ENCODE assay signal across 23 mouse cellular contexts in genomic region chr2:150967491-150967890, GRCm38 (mm10).
"Had no signal": no experiment of that assay in that cellular context is flagged by ENCODE, and none has a peak within 500 bp of the region (broad histone marks: within the 10 kb centered on the region; RNA-seq: fewer than 3 reads in every experiment).

No protein-coding gene starts in this region.

- H3K4me1 ChIP-seq: heart, embryonic 12.5 days; hindbrain, embryonic 13.5 days; hindbrain, embryonic 15.5 days; kidney, embryonic 15.5 days; limb, embryonic 13.5 days; limb, embryonic 15.5 days; liver, embryonic 12.5 days had no signal

- ATAC-seq: forebrain, postnatal 0 days; hindbrain, postnatal 0 days; intestine, embryonic 16.5 days; liver, embryonic 12.5 days had no signal

- H3K27ac ChIP-seq: hindbrain, embryonic 13.5 days; hindbrain, embryonic 15.5 days; hindbrain, postnatal 0 days; kidney, embryonic 15.5 days; kidney, postnatal 0 days; limb, embryonic 13.5 days; limb, embryonic 15.5 days; liver, embryonic 12.5 days had no signal

- H3K9me3 ChIP-seq: heart, embryonic 12.5 days; hindbrain, embryonic 13.5 days; hindbrain, embryonic 15.5 days; kidney, embryonic 15.5 days; limb, embryonic 13.5 days; limb, embryonic 15.5 days; liver, embryonic 12.5 days had no signal

- H3K27me3 ChIP-seq: heart, embryonic 12.5 days; hindbrain, embryonic 13.5 days; hindbrain, embryonic 15.5 days; kidney, embryonic 15.5 days; limb, embryonic 13.5 days; limb, embryonic 15.5 days; liver, embryonic 12.5 days had no signal

- H3K36me3 ChIP-seq: hindbrain, embryonic 15.5 days had no signal

- H3K4me2 ChIP-seq: heart, embryonic 12.5 days; hindbrain, embryonic 13.5 days; hindbrain, embryonic 15.5 days; kidney, embryonic 15.5 days; limb, embryonic 13.5 days; limb, embryonic 15.5 days; liver, embryonic 12.5 days had no signal

- H3K4me3 ChIP-seq: heart, embryonic 12.5 days; hindbrain, embryonic 13.5 days; hindbrain, embryonic 15.5 days; kidney, embryonic 15.5 days; limb, embryonic 13.5 days; limb, embryonic 15.5 days; liver, embryonic 12.5 days had no signal

- DNase-seq: forebrain, postnatal 0 days; gastrocnemius, postnatal 14 days; heart, adult 18-20 months; heart, postnatal 10 days; heart, postnatal 36 days; kidney, adult 11 months; kidney, adult 2 months; kidney, adult 9 months; kidney, postnatal 14 days; kidney, postnatal 36 days; layer of hippocampus, adult 9-11 months; layer of hippocampus, postnatal 36 days; left cerebral cortex, postnatal 4 days had no signal

- H3K9ac ChIP-seq: forebrain, postnatal 0 days; heart, embryonic 12.5 days; hindbrain, embryonic 13.5 days; hindbrain, embryonic 15.5 days; kidney, embryonic 15.5 days; limb, embryonic 13.5 days; limb, embryonic 15.5 days; liver, embryonic 12.5 days had no signal
